In the genomic region with DNA sequence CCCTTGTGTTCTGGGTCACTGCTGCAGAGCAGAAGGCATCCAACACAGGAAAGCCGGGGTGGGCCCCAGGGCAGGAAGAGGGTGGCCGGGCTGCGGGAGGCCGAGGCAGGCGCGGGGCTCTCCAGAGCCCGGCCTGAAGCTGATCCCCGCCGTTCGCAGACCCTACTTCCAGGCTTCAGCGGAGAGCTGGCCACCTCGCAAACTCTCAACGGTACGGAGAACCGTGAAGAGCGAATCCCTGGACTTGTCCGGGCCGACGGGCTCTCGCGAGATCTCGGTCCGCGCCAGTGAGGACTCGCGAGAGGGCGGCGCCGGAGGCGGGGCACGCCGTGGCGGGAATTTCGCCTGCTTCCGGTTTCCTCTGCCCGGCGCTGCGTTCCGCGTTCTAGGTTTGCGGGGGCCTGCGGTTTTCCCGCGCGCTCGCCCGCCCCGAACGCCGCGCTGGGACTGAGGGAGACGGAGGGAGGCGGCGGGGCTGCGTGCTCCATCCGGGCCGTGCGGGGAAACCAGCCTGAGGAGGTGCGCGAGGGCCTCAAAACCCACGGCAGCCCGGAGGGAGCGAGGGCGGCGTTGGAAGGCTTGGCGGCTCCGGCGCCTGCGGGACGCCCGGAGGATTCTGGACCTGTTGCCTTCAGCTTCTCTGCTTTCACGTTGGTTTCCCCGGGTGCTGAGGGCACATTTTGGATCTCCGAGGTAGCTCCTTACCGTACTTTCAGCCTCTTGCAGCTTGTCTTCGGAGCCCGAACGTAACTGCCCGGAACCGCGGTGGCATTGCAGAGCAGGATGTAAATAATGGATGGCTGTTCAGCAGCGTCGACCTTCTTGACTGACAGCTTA, we compare ENCODE assay signal across 7 mouse cellular contexts. TPM values are rescaled to one million over a fixed set of nuclear protein-coding genes. Genes with fewer than 3 reads are reported as not detected.
DNase-seq lines count a peak whose midpoint lies in the region; ATAC-seq lines count a peak whose summit lies in the region.

A gene (plus strand): TSS at position 336 of the 837 bp plus-strand sequence.

- H3K36me3 ChIP-seq in embryonic facial prominence, embryonic 12.5 days = peaks cover 6% of the 10 kb centered on the region; the same call in 1 of the 2 replicates
- H3K36me3 ChIP-seq in limb, embryonic 11.5 days (ENCODE audit: control insufficient read depth, insufficient read depth, low read length) = no peaks in the 10 kb centered on the region
- H3K36me3 ChIP-seq in midbrain, embryonic 14.5 days (ENCODE audit: control insufficient read depth, insufficient read depth, low read length) = no peaks in the 10 kb centered on the region

- DNase-seq in adrenal gland, postnatal 25 days = peak; percentile 96
- DNase-seq in heart, adult 11 months = peak; percentile 98
- peak; percentile 94 for DNase-seq in kidney, adult 18-20 months
- DNase-seq in limb, embryonic 11.5 days (ENCODE audit: low spot score) = peak; percentile 96
- peak; percentile 98 for DNase-seq in midbrain, embryonic 14.5 days
- DNase-seq in spleen, adult 18-20 months = peak; percentile 79 to 91

- no peaks in the 10 kb centered on the region for H3K9me3 ChIP-seq in embryonic facial prominence, embryonic 12.5 days
- H3K9me3 ChIP-seq in limb, embryonic 11.5 days (ENCODE audit: control insufficient read depth, low read length) = no peaks in the 10 kb centered on the region
- H3K9me3 ChIP-seq in midbrain, embryonic 14.5 days (ENCODE audit: control insufficient read depth, low read length) = no peaks in the 10 kb centered on the region

- H3K4me2 ChIP-seq in embryonic facial prominence, embryonic 12.5 days (replicated peaks) = peak within 1 kb of the TSS; percentile 73
- H3K4me2 ChIP-seq in limb, embryonic 11.5 days (ENCODE audit: low read depth, severe bottlenecking) = peak within 1 kb of the TSS; percentile 53
- H3K4me2 ChIP-seq in midbrain, embryonic 14.5 days (ENCODE audit: low read length) = peak within 1 kb of the TSS; percentile 81

- WGBS in embryonic facial prominence, embryonic 12.5 days = under 1% methylated on average over 83 of the region's 83 CpGs
- WGBS in limb, embryonic 11.5 days = under 1% methylated on average over 61 of the region's 83 CpGs
- under 1% methylated on average over 83 of the region's 83 CpGs for WGBS in midbrain, embryonic 14.5 days

- no peaks in the 10 kb centered on the region for H3K27me3 ChIP-seq in embryonic facial prominence, embryonic 12.5 days
- no peaks in the 10 kb centered on the region for H3K27me3 ChIP-seq in limb, embryonic 11.5 days (ENCODE audit: control insufficient read depth, insufficient read depth, low read length)
- no peaks in the 10 kb centered on the region for H3K27me3 ChIP-seq in midbrain, embryonic 14.5 days (ENCODE audit: control insufficient read depth, insufficient read depth, low read length)

- no peaks in the 10 kb centered on the region for H3K4me1 ChIP-seq in embryonic facial prominence, embryonic 12.5 days
- no peaks in the 10 kb centered on the region for H3K4me1 ChIP-seq in limb, embryonic 11.5 days (ENCODE audit: control insufficient read depth, insufficient read depth, low read length)
- peaks cover 3% of the 10 kb centered on the region; the same call in 1 of the 2 replicates for H3K4me1 ChIP-seq in midbrain, embryonic 14.5 days (ENCODE audit: control insufficient read depth, insufficient read depth, low read length)

- H3K4me3 ChIP-seq in embryonic facial prominence, embryonic 12.5 days = peak within 1 kb of the TSS; percentile 78
- peak within 1 kb of the TSS; percentile 85 for H3K4me3 ChIP-seq in limb, embryonic 11.5 days (ENCODE audit: low read depth, low read length)
- peak within 1 kb of the TSS; percentile 92 for H3K4me3 ChIP-seq in midbrain, embryonic 14.5 days (replicated peaks; ENCODE audit: low read depth, low read length)

- ATAC-seq in embryonic facial prominence, embryonic 12.5 days (ENCODE audit: insufficient number of reproducible peaks, insufficient read depth, low FRiP score, low TSS enrichment) = peak; percentile 99
- peak; percentile 99 for ATAC-seq in limb, embryonic 11.5 days (ENCODE audit: insufficient number of reproducible peaks, low FRiP score, low TSS enrichment, low read depth)
- peak; percentile 99 for ATAC-seq in midbrain, embryonic 14.5 days (ENCODE audit: low FRiP score, low TSS enrichment)

- H3K9ac ChIP-seq in embryonic facial prominence, embryonic 12.5 days = peak within 1 kb of the TSS; percentile 87
- peak within 1 kb of the TSS; percentile 97 for H3K9ac ChIP-seq in limb, embryonic 11.5 days (ENCODE audit: low read length)
- H3K9ac ChIP-seq in midbrain, embryonic 14.5 days (replicated peaks; ENCODE audit: low read length) = peak within 1 kb of the TSS; percentile 81

- H3K27ac ChIP-seq in embryonic facial prominence, embryonic 12.5 days = peak within 1 kb of the TSS; percentile 98
- H3K27ac ChIP-seq in limb, embryonic 11.5 days (replicated peaks; ENCODE audit: low read depth, low read length) = peak within 1 kb of the TSS; percentile 97
- peak within 1 kb of the TSS; percentile 88 for H3K27ac ChIP-seq in midbrain, embryonic 14.5 days (replicated peaks; ENCODE audit: low read depth, low read length)

RNA-seq across cellular contexts. Expression of the gene that starts here (rescaled TPM):
- 8.1 and 8.3 TPM in 2 replicates for total RNA-seq in adrenal gland, postnatal 25 days (2021)
- 33.4 and 38.6 TPM in 2 replicates for polyA plus RNA-seq in embryonic facial prominence, embryonic 12.5 days (2016; fragmentation: Nextera tagmentation; extraction: Ambion mirVana)
- 48.6 and 48.7 TPM in 2 replicates for polyA plus RNA-seq in limb, embryonic 11.5 days (2014; fragmentation: Nextera tagmentation; extraction: Ambion mirVana)
- polyA plus RNA-seq in midbrain, embryonic 14.5 days (2014; fragmentation: Nextera tagmentation; extraction: Ambion mirVana) = 4.5 and 9.1 TPM in 2 replicates

Comparison
In these comparisons a context has a peak if more than half of its experiments do, and no peak if none do; other contexts are left out.
1. Peak in every context shown above with its lines: DNase-seq, ATAC-seq, H3K4me3 ChIP-seq and H3K27ac ChIP-seq.